Mouse (Mus musculus) E14TG2a.4 (cell line): Measurements from ENCODE around the gene Lmod1.

Experiments used
- CTCF ChIP-seq: conservative IDR thresholded peaks from 2 replicates; pipeline ENCODE4 v1.5.1; 2014; ENCODE audit warnings: low read length
- POU5F1 ChIP-seq: IDR thresholded peaks from 2 replicates; pipeline ENCODE4 v1.6.1; 2014; ENCODE audit warnings: low read length, borderline replicate concordance

DNA sequence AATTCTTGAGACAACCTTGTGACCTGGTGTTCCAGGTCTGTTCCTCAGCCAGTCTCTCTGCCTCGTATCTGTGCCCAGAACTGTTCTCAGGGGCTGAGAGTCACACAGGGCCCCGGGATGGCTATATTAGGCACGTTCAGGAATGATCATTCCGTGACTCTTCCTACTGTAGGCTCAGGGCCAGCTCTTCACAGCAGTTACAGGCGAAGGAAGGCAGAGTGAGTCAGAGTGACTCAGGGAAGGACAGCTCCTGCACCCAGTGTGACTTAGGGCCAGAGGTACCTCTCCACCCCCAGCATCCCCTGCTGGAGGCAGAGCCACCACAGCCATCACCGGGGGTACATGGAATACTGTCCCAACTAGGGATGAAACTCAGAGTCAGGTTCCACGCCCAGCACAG lies 42.4 kb downstream of the Lmod1 start:
- TF ChIP-seq CTCF (no peak), POU5F1 (no peak)
